Mouse (Mus musculus) kidney, postnatal 25 days (tissue): ENCODE data around the gene Aida.
A peak's percentile ranks its signal among the peaks of the same experiment; 100 is the strongest.
"Not testable (repeated sequence)": the region's sequence is repeated elsewhere in the genome, so short reads cannot be mapped to it uniquely, and the experiment has no call there.

Source experiments
- DNase-seq, 2 experiments: peaks; one replicate each; pipeline ENCODE4 v3.0.0; 2021; ENCODE audit warnings: mixed read lengths in 2 of 2

The Aida gene

GRCm38 (mm10) chr1:183322496-183322895, 26.1 kb downstream of the Aida start:
- DNase-seq = not testable (repeated sequence)

GRCm38 (mm10) chr1:183323923-183324322, 27.5 kb downstream of the Aida start:
- DNase-seq = no peak

GRCm38 (mm10) chr1:183324433-183324832, 28.0 kb downstream of the Aida start:
- DNase-seq = no peak

- no peak for DNase-seq
Observed at GRCm38 (mm10) chr1:183327171-183327570, 30.8 kb downstream of the Aida start.

- DNase-seq = not testable (repeated sequence)
Observed at GRCm38 (mm10) chr1:183342902-183343301, 46.5 kb downstream of the Aida start.

- DNase-seq = peak; percentile 93 to 96
Observed at GRCm38 (mm10) chr1:183344886-183345816, 48.8 kb downstream of the Aida start.

- DNase-seq = no peak
Observed at GRCm38 (mm10) chr1:183345817-183346195, 49.4 kb downstream of the Aida start.

- DNase-seq = peak; percentile 41 to 77
Observed at GRCm38 (mm10) chr1:183349840-183350239, 53.5 kb downstream of the Aida start.

GRCm38 (mm10) chr1:183358901-183359300, 62.5 kb downstream of the Aida start:
- DNase-seq = no peak

GRCm38 (mm10) chr1:183362301-183362700, 65.9 kb downstream of the Aida start:
- no peak for DNase-seq

GRCm38 (mm10) chr1:183362729-183363576, 66.6 kb downstream of the Aida start:
- DNase-seq = no peak

GRCm38 (mm10) chr1:183363577-183363867, 67.1 kb downstream of the Aida start:
- no peak for DNase-seq

GRCm38 (mm10) chr1:183366361-183366760, 70.0 kb downstream of the Aida start:
- no peak for DNase-seq

GRCm38 (mm10) chr1:183368601-183369400, 72.4 kb downstream of the Aida start:
- DNase-seq = peak; percentile 18 to 53

- DNase-seq = peak; percentile 94 to 98
Observed at GRCm38 (mm10) chr1:183369427-183370014, 73.1 kb downstream of the Aida start, which contains the start of gene Mia3. Gene Mia3, minus strand, starts transcription at chr1:183369553.

GRCm38 (mm10) chr1:183374728-183375127, 78.3 kb downstream of the Aida start:
- DNase-seq = no peak
